Mouse (Mus musculus) ovary, adult 18-20 months (tissue): ENCODE data around the gene St8sia2.
A peak's percentile ranks its signal among the peaks of the same experiment; 100 is the strongest.
"Not testable (repeated sequence)": the region's sequence is repeated elsewhere in the genome, so short reads cannot be mapped to it uniquely, and the experiment has no call there.

ENCODE experiments used
- DNase-seq: peaks from one replicate; pipeline ENCODE4 v3.0.0; 2022; ENCODE audit warnings: low spot score, mixed read lengths

Gene St8sia2

DNA sequence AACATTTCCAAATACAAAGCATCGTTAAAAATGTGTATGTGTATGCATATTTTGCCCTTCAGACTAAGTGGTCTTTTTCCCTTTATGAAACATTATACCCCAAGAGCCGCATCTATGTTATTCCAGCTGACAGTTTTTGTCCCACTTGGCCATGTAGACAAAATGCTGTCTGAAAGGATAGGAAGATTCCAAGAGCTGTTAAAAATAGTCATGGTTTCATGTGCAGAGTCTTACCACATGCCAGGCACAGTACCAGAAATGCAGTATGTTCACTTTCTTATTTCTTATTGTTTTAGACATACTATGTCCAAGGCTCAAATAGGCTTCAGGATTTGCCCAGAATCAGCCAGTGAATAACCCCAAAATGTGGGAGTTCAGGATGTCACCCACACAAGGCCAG, 24.1 kb downstream of the St8sia2 start:
- no peak for DNase-seq

- not testable (repeated sequence) for DNase-seq
These were observed 41.3 kb downstream of the St8sia2 start for GRCm38 (mm10) chr7:73972157-73972556.

DNA sequence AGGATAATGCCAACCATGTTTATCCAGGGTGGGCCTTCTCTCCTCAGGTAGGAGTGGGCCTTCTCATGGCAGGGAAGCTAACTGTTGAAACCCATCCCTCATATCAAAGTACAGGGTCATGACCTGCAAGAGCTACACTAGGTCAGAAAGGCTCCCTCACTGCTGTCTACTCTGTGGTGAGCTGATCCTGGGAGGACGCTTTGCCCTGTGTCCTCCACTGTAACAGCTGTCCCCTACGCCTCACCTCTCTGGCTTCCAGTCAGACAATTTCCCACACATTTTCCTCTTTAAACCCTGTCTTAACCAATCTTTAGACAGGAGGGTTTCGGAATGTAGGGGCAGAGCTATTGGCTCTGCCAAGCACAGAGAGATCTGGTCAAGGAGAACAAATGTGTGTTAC, 48.3 kb downstream of the St8sia2 start:
- no peak for DNase-seq

DNA sequence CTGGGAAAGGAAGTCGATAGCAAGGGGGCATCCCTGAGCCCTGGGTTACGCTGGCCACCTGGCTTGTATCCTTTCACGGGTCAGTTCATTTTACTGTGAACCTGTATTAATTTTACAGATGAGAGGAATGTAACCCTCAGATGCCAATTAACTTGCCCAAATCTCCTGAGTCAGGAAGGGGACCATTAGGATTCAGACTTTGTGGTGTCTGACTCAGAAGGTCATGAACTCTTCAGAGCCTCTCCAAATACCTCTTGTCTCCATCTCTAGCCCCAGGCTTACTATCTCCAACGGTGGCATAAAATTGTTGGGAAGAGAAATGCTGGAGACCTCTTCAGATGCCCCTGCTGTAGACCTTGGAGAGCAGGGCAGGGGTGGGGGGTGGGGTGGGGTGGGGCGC, 51.1 kb downstream of the St8sia2 start:
- no peak for DNase-seq

- DNase-seq, result peak; percentile 9
These were observed 59.0 kb downstream of the St8sia2 start for GRCm38 (mm10) chr7:73954441-73954840.

- DNase-seq, result no peak
These were observed 60.4 kb downstream of the St8sia2 start for GRCm38 (mm10) chr7:73953131-73953530.

DNA sequence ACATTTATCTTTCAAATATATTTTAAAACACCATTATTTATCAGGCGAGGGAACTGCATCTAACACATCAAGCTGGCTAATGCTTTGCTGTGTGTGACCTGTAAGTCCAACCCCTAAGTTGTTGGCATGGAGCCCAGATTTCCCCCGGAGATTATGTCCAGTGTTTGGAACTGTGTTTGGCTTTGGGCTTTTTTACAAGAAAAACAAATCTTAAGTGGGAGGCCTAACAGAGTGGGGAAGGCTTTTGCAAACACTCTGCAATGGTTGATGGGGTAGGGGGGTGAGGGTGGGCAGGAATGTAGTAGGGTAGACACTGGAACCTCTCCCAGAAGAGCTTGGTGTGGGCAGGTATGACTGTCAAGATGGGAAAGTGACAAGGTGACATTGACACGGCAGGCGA, 71.8 kb downstream of the St8sia2 start:
- no peak for DNase-seq

DNA sequence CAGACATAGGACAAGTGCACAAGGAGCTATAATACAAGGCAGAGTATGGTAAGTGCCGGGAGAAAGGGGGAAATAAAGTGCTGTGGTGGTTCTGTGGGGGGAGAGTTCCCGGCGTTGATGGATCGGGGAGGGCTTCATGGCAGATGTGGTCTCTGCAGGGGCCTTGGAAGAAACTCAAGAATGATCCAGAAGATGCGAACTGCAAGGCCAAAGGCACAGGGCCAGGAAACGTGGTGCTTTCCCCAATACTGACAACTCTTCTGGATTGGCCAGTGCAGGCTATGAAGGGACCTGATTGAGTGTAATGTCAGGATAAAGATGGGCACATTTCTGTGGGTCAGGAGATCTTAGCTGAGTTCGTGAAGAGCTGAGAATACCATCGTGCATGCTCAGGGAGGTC, 74.3 kb downstream of the St8sia2 start:
- DNase-seq, result no peak

DNA sequence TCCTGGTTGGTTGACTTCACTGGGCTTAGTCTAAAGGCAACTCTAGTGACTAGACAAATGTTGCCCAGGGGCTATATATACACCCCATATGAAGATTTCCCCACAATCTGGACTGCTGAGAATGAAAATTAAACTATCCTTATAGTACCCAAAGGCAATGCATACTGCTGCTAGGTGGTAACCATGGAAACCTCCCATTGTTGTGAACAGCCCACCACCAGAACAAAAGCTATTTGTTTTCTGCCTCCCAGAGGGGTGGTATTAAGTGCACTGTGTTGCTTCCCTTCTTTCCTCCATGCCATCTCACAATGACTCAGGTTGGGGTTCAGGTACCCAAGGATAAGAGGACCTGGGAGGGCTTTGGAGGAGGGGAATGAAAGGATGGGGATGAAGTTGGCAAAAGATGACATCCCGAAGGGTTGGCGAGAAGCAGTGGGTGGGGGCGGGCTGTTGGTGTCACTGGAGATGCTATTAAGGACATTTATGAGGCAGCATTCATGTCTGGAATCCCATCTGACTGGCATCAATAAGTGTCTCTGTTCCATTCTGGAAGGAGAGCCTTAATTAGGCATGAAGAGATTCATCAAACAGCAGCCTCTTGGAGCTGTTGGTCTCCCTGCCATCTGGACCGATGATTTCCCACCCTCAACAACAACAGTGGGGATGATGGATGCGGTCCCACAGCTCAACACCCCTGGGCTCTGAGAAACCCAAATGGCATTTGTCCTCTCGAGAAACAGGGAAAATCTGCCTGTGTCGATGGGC, 75.3 kb downstream of the St8sia2 start:
- DNase-seq, result no peak

- DNase-seq, result no peak
These were observed 77.4 kb downstream of the St8sia2 start for GRCm38 (mm10) chr7:73936119-73936518.

GRCm38 (mm10) chr7:73935703-73936102, 77.8 kb downstream of the St8sia2 start:
- no peak for DNase-seq

DNA sequence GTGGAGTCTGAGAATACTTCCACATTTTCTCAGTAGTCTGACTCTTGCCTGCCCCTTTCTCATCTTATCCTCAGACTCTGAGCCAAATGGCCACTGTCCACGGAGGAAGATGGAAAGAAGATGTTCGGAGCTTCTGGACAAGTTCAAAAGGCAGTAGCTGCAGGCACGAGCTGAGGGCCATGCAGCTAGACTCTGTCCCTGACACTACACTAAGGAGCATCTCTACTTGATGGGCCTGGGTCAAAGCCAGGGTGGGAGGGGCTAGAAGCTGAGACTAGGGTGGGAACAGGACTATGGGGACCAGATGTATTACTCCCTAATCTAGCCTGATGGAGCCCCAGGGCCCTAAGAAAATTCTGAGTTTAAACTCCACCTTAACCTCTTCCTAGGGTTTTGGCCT, 80.5 kb downstream of the St8sia2 start:
- DNase-seq, result no peak

DNA sequence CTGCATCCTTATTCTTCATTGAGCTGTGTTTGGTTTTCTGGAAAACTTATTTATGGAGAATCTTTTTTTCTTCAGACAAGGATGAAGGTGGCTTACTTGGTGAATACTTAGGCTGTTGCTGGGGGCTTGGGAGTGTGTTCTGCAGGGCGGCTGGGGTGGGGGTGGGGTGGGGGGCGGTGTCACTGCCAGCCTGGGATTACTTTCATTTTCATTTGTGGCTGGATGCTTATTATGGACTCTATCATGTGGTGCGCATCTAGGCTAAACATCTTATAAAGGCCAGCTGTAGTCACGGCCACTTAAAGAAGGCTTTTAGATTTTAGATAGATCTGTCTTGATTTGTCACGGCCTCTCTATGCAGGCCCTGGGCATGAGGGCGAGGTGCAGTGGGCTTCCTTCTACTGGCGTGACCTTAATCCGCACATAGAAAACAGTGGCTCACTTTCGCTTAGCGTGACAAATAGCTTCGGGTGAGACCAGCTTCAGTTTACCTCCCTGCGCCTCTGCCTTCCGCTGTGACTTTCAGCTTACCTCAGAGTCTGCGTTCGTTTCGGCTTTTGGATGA, 92.5 kb downstream of the St8sia2 start:
- no peak for DNase-seq

DNA sequence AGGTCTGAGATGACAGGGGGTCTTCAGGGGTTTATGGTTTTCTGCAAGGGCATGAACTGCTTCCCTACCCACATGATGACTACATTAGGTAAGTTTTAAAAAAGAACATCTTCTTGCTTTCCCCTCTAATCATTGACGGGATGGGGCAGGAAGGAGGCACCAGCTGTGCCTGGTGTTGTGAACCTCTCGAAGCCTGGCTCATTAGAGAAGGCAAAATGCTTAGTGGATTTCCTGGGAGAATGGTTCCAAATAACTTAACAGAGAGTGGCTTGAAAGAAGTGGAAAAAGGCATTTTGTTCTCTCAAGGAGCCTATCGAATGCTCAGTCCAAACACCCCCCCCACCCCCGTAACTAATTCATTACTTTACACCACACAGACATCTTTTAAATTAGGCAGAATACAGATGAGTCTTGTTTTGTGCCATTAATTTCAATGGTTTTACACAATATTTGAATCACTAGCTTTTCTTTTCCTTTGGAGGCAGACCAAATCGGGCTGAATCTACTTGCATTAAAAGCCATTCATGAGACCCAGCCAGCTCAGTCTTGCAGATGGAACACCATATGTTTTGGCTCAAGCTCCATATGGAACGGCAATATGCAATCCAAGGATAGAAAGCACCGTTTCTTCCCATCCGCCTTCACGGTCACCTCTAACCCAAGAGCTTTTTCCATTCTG, 95.7 kb downstream of the St8sia2 start:
- DNase-seq, result no peak

GRCm38 (mm10) chr7:73911899-73912298, 101.6 kb downstream of the St8sia2 start:
- DNase-seq, result no peak

DNA sequence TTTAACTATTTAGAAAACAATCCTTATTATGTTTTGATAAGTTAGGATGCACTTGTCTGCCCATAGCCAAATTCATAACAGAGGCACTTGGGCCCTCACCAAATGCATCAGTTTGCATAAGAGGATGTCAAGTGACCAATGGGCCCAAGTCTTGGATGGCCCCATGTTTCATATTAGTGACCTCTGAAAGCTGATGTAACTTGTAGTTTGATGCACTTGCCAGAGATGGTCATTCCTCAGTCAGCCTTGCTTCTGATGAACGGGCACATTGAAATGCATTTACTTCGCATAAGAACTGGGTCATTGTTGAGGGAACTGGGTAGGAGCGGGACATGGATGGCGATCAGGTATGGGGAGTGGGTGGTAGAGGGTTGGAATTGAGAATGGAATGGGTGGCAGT, 102.6 kb downstream of the St8sia2 start:
- DNase-seq, result no peak

- DNase-seq, result no peak
These were observed 103.9 kb downstream of the St8sia2 start for GRCm38 (mm10) chr7:73909432-73910205.

DNA sequence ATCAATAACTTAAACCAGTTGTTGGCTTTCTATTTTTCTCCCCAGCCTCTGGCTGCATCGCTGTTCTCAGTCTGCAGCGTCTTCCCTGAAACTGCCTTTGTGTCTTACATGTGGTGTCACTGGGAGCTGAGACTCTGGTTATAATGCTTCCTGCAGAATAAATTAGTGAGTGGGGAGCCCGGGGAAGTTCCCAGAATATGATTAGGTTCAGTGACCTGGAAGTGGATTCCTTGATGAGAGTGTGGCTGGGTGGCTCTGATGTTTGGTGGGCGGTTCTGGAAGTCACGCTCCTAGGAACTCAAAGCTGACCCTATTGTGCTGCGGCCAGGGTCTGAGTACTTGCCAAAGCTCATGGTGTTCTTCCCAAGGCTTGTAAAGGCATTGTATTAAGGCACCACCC, 119.0 kb downstream of the St8sia2 start:
- no peak for DNase-seq

GRCm38 (mm10) chr7:73891830-73892229, 121.7 kb downstream of the St8sia2 start:
- DNase-seq, result no peak

- no peak for DNase-seq
These were observed 122.4 kb downstream of the St8sia2 start for GRCm38 (mm10) chr7:73890891-73891610.

GRCm38 (mm10) chr7:73890466-73890865, 123.0 kb downstream of the St8sia2 start:
- DNase-seq, result no peak
